Mouse (Mus musculus) liver, adult 2 months (tissue): ENCODE measurements around the gene Gm43951. TPM values are rescaled to one million over a fixed set of nuclear protein-coding genes. Genes with fewer than 3 reads are reported as not detected.

Source experiments
- DNase-seq: peaks from one replicate; pipeline ENCODE4 v3.0.0-alpha.2; 2011; ENCODE audit warnings: low read depth, low spot score; ENCODE audit errors: extremely low read depth
- H3K27ac ChIP-seq: fragments of 200-500 bp; replicated peaks from 2 replicates; pipeline ENCODE4 v1.5.1; 2012; ENCODE audit warnings: low read depth, mild to moderate bottlenecking, control low read depth, inconsistent platforms, low read length; ENCODE audit not compliant: insufficient read depth
- H3K27me3 ChIP-seq: fragments of 200-500 bp; 2 replicates; pipeline ENCODE4 v1.6.1; 2012; ENCODE audit warnings: mild to moderate bottlenecking, moderate library complexity, low read length, inconsistent platforms; ENCODE audit not compliant: control insufficient read depth, insufficient read depth
- H3K36me3 ChIP-seq: fragments of 200-500 bp; 2 replicates; pipeline ENCODE4 v1.6.1; 2012; ENCODE audit warnings: low read length, inconsistent platforms; ENCODE audit not compliant: control insufficient read depth, insufficient read depth
- H3K4me1 ChIP-seq: fragments of 200-500 bp; 2 replicates; pipeline ENCODE4 v1.6.1; 2011; ENCODE audit warnings: low read length; ENCODE audit not compliant: control insufficient read depth, insufficient read depth
- H3K4me3 ChIP-seq: fragments of 200-500 bp; 2 replicates; pipeline ENCODE4 v1.5.1; 2011; ENCODE audit warnings: low read depth, mild to moderate bottlenecking, control low read depth, low read length, moderate library complexity; ENCODE audit not compliant: insufficient read depth
- H3K79me2 ChIP-seq: fragments of 200-500 bp; 2 replicates; pipeline ENCODE4 v1.6.1; 2012; ENCODE audit warnings: inconsistent platforms, mild to moderate bottlenecking, low read length, moderate library complexity; ENCODE audit not compliant: control insufficient read depth, insufficient read depth
- H3K9ac ChIP-seq: fragments of 200-500 bp; 2 replicates; pipeline ENCODE4 v1.6.1; 2012; ENCODE audit warnings: low read depth, mild to moderate bottlenecking, control low read depth, inconsistent platforms, low read length
- CTCF ChIP-seq: fragments of 200-500 bp; IDR thresholded peaks from 2 replicates; pipeline ENCODE4 v1.5.1; 2011; ENCODE audit warnings: low read depth, low read length, control low read depth
- POLR2A ChIP-seq: fragments of 200-500 bp; IDR thresholded peaks from 2 replicates; pipeline ENCODE4 v1.6.1; 2011; ENCODE audit warnings: low read length, control low read depth; ENCODE audit not compliant: insufficient read depth; ENCODE audit errors: extremely low read depth
- WGBS: fragments of 180-500 bp; shearing (Covaris S2); methylation state at CpG from one replicate; pipeline ENCODE4 v1.1.7; 2018; 5-methylcytosine and 5-hydroxymethylcytosine counted together
- polyA plus RNA-seq: library from polyadenylated mRNA; depleted of rRNA; stranded (reverse); fragments of >200 nt; gene quantifications from 2 replicates; pipeline ENCODE4 v1.2.3, GENCODE M21; 2012
- total RNA-seq: library from RNA; depleted of rRNA; stranded (reverse); fragments of >200 nt; gene quantifications from 2 replicates; pipeline ENCODE4 v1.2.3, GENCODE M21; 2014

Gene Gm43951
- total and polyA plus RNA-seq, 2 experiments: 0.05 to 0.18 TPM

DNA sequence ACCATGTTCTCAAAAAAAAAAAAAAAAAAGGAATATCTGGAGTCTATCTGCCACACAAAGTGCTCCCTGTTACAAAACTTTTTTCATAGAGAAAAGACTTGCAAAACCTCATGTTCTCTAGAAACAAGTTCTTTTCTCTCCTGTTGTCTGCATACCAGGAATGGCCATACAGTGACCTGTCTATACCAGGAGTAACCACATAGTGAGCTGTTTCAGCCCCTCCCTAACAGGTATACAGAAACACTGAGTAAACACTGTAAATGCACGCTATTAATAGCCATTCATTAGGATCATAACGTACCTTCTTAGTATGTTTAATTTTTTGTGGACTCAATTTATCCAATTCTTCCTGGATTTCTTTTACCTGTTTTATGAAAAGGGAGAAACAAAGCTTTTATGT lies 12.4 kb downstream of the Gm43951 start:
- H3K4me1 ChIP-seq: no peaks in the 10 kb centered on the region
- WGBS: 88% methylated on average over 2 of the region's 2 CpGs
- peaks cover 20% of the 10 kb centered on the region for H3K36me3 ChIP-seq
- no peaks in the 10 kb centered on the region for H3K79me2 ChIP-seq
- TF ChIP-seq POLR2A (no peak), CTCF (no peak)
- H3K27me3 ChIP-seq: no peaks in the 10 kb centered on the region
- H3K27ac ChIP-seq: no peak overlapping the region
- H3K9ac ChIP-seq: no peak overlapping the region
- DNase-seq: no peak
- no peak overlapping the region for H3K4me3 ChIP-seq

DNA sequence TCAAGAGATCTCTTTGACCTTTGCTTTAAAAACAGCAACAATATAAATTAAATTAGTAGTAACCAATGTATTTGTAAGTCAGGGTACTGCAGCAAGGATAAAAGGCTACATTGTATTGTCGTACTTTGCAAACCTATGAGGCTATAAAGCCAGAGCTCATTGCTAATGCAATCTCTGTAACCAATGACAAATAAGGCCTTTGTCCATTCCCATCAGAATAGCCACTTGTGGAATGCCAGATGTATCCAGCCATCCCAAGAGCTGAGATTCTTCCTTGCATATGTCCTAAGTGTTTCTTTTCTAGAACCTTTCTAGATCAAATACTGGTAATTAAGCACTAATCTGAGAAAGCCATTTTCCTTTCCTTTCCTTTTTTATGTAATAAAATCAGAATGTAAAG lies 15.8 kb downstream of the Gm43951 start:
- DNase-seq: no peak
- no peaks in the 10 kb centered on the region for H3K27me3 ChIP-seq
- peaks cover 19% of the 10 kb centered on the region for H3K36me3 ChIP-seq
- no peaks in the 10 kb centered on the region for H3K79me2 ChIP-seq
- H3K9ac ChIP-seq: no peak overlapping the region
- 98% methylated on average over 1 of the region's 1 CpGs for WGBS
- TF ChIP-seq CTCF (no peak), POLR2A (no peak)
- H3K4me3 ChIP-seq: no peak overlapping the region
- H3K4me1 ChIP-seq: no peaks in the 10 kb centered on the region
- H3K27ac ChIP-seq: no peak overlapping the region

DNA sequence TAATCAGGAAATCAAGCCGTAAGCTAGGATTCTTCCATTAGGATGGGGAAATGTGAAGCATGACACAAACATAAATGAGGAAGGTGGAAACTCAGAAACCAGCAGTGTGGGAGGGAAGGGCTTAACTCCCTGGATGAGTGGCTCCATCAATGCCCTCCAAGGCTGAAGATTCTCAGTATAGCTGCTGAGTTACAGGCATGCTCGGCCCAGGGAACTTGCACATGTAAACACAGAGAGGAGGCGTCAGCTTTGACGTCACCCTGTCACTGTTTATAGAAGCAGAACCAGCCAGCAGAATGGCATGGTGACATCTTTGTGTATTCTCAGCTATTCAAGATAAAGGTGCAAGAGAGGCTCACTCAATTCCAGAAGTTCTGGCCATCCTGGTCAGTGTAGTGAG lies 22.4 kb downstream of the Gm43951 start:
- Histone ChIP-seq H3K27ac (no peak overlapping the region), H3K9ac (no peak overlapping the region), H3K27me3 (no peaks in the 10 kb centered on the region), H3K36me3 (peaks cover 13% of the 10 kb centered on the region), H3K4me3 (no peak overlapping the region), H3K79me2 (no peaks in the 10 kb centered on the region), H3K4me1 (no peaks in the 10 kb centered on the region)
- no peak for DNase-seq
- 80% methylated on average over 4 of the region's 4 CpGs for WGBS
- TF ChIP-seq POLR2A: no peak
- TF ChIP-seq CTCF: no peak

DNA sequence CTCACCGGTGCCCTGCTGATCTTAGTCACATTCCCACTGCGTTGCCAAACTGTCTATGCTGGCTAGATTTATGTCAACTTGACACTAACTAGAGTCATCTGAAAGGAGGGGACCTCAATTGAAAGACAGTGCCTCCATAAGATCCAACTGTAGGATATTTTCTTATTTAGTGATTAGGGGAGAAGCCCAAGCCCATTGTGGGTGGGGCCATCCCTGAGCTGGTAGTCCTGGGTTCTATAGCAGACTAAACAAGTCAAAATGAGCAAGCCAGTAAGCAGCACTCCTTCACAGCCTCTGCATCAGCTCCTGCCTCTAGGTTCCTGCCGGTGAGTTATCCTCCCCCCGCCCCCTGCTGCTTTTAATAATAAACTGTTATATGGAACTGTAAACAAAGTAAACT lies 25.5 kb downstream of the Gm43951 start:
- no peak for TF ChIP-seq CTCF
- TF ChIP-seq POLR2A: no peak
- 98% methylated on average over 4 of the region's 4 CpGs for WGBS
- no peak overlapping the region for H3K4me3 ChIP-seq

DNA sequence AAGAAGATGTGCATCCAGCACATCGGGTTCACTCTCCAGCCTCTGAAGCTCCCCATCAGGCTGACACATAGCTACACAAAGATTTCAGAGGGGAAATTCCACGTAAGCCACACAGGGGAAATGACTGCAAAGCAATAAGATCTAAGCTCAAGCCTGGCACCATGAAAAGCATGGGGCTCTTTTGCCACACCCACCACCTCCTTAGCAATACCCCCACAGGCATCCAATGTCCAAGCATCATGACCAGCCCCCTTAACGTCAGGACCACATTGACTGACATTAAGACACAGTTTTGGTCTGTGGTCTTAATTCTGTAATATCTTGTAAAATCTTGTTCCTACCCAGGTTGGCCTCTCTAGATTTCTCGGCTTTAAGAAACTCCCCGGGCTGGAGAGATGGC lies 26.1 kb downstream of the Gm43951 start:
- Histone ChIP-seq H3K4me3 (no peak overlapping the region), H3K27ac (no peak overlapping the region), H3K79me2 (no peaks in the 10 kb centered on the region), H3K4me1 (no peaks in the 10 kb centered on the region), H3K9ac (no peak overlapping the region), H3K27me3 (no peaks in the 10 kb centered on the region), H3K36me3 (peaks cover 26% of the 10 kb centered on the region)
- no peak for DNase-seq
- 95% methylated on average over 5 of the region's 5 CpGs for WGBS
- no peak for TF ChIP-seq POLR2A
- no peak for TF ChIP-seq CTCF

More for the DNA sequence above, 25.5 kb downstream of the Gm43951 start:
- Histone ChIP-seq H3K27ac (no peak overlapping the region), H3K9ac (no peak overlapping the region), H3K27me3 (no peaks in the 10 kb centered on the region), H3K4me1 (no peaks in the 10 kb centered on the region), H3K36me3 (peaks cover 22% of the 10 kb centered on the region), H3K79me2 (no peaks in the 10 kb centered on the region)
- DNase-seq: no peak

DNA sequence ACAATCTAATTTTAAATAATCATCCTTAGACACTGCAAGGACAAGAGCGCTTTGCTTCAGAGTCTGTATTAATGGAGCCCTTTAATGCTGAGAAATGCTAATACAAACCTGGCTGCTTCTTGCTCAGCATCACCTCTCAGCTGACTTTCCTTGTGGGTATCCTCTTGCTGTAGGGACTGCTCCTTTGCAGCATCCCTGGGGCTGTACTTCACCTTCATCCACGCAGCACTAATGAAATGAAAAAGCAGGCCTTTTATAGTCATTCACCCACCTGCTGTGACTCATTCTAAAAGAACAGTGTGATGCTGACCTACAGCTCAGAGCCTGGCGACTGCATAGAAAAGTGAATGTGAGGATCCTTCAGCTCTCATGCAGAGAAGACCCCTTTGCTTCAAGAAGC lies 30.1 kb downstream of the Gm43951 start:
- H3K27ac ChIP-seq: no peak overlapping the region
- TF ChIP-seq POLR2A (no peak), CTCF (no peak)
- H3K79me2 ChIP-seq: no peaks in the 10 kb centered on the region
- H3K36me3 ChIP-seq: peaks cover 31% of the 10 kb centered on the region
- no peak overlapping the region for H3K9ac ChIP-seq
- H3K4me3 ChIP-seq: no peak overlapping the region
- DNase-seq: no peak
- H3K27me3 ChIP-seq: no peaks in the 10 kb centered on the region
- WGBS: 90% methylated on average over 3 of the region's 3 CpGs
- H3K4me1 ChIP-seq: no peaks in the 10 kb centered on the region
